Mouse (Mus musculus) adrenal gland, postnatal 25 days (tissue): ENCODE measurements at regions not wholly inside any gene's neighbourhood (a gene's known extent, or its start where the extent isn't known, plus 50 kb on each side); places are given as distances from the start of the nearest gene placed in this dataset.

Source experiments
- DNase-seq: peaks from one replicate; pipeline ENCODE4 v3.0.0; 2021; ENCODE audit warnings: mixed read lengths

DNA sequence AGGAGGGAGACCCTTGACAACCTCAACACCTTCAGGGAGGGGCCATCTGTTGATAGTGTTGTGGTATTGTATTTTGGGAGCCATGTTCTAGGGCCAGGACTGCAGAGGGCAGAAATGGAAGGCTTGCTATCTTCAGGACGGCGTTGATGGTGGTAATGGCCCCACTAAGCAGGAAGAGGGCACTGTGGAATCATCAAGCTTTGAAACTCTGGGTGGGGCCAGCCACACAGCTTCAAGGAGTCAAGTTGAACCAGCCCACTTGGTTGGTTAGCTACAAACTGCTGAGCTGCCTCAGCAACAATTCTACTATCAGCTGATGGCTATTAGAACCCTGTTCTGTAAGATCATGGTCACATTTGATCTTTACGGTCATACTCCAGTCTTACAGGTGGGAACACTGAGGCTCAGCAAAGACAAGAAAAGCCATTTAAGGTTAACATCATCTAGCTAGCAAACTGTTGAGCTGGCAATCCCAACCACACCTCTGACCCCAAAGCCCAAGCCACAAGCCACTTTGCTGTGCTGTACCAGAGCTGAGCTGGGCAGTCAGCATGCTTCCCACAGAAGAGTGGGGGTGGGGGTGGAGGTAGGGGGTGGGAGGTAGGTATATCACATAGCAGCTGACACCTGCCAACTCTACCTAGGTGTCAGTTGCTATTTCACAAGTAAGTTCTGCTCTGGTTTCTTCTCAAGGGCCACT, 203.9 kb downstream of the Uaca start:
- no peak for DNase-seq

DNA sequence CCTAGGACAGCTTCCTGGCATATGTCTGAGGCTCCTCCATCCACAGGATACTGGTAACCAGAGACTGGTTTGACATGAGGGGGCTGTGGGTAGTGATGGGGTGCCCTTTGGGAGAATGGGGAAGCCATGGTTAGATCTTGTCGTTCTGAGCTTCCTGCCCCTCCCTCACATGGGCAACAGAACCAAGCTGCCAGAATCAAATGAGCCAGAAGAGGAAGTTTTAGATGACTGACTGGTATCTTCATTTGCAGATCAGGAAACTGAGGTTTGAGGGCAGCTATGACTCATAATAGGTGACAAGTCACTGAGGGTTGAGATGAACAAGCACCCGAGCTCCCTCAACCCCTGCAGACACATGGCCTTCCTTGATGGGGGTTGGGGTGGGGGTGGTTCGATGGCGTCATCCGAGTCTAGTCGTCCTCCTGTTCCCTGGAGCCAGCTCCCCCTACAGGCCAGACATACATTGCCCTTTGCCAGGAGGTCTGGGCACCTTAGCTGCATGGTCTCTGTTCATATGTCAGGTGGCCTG, 204.7 kb downstream of the Uaca start:
- DNase-seq = no peak

DNA sequence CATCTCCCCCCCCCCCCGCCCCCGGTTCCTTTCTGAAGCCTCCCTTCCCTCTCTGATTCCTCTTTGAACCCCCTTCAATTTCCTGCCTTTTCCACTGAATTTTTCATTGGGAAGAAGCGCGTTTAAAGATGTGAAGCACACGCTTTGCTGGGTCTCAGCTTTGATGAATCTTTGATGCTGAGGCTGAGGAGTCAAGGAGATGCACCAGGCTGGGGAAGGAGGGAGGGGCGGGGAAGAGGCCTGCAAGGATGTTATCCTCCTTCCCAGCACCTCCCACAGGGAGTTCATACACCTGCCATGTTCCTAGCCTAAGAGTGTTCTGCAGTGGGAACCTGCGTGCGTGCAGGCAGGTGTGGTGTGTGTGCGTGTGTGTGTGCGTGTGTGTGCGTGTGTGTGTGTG, 205.9 kb downstream of the Uaca start:
- no peak for DNase-seq

DNA sequence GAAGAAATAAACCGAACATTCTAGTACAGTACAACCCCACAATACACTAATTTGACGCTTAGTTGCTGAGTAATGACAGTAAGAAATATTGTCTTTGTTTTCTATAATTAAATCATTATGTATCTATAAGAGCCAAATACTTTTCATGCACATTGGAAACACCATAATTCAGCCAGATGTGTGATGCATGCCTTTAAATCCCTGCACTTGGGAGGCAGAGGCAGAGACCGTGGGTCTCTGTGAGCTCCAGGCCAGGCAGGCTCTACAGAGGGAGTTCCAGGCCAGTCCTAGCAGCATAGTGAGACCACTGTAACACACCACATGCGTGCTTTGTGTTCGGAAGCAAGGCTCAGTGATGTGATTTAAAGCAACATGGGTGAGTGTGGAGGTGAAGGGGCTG, 208.2 kb downstream of the Uaca start:
- no peak for DNase-seq

DNA sequence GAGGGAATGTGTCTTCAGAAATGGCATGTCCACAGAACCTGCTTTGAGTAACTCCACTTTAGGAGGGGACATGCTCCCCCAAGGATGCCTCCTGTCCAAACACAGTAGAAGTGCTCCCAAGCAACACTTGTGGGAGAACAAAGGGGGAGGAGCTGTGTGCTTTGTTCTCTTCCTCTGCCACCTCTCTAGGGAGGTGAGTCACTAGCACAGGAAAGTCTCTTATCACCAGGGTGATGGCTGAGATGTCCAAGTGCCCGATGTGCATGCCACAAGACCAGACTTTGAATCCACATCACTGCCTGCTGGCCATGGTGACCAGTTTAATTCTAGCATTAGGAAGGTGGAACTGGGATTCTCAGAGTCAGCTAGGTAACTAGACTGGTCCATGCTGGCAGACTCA, 214.1 kb downstream of the Uaca start:
- DNase-seq = no peak

DNA sequence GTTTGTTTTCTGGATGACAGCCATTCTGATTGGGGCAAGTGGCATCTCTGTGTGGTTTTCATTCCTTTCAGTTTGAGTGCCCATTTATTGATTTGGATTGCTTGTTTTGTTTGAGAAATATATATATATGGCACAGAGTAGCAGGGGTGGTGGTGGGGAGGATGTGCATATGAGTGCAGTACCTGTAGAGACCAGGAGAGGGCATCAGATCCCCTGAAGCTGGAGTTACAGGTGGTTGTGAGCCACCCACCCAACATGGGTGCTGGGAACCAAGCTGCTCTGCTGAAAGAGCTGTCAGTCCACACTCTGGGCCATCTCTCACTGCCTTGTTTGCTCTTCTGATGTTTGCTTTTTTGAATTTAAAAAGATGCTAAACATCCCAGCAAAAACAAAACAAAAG, 216.7 kb downstream of the Uaca start:
- no peak for DNase-seq

DNA sequence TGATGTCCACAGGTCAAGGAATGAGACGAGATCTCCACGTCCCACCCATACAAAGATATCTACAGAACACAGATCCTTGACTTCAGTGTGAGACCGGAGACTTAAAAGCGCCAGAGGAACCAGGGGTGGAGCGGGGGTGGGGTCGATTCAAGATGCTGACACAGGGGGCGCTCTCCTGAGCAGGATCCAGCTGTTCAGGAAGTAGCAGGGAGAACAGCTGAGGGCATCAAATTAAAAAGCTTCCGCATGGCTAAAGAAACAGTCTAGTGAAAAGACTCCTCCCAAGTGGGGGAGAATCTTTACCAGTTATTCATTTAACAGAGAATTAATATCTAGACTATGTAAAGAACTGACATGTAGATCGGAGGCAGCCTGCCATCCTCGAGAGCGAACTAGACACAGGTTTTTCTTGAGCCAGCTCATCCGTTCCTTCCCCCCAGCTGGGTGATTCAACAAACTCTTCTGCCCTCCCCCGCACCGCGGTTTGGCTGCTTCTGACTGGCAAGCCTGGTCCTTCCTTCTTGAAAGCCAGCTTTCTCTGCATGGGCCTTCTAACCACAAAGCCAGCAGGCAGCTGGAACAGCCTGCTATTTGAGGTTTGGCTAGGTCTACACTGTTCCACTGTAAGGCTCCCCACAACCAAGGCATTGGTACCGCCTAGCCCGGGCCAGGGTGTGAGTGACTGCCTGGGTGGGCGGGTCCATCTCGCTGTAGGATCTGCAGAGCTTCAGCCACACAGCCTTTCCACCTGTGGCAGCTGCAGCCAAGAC, 218.6 kb downstream of the Uaca start:
- DNase-seq = peak; percentile 38

DNA sequence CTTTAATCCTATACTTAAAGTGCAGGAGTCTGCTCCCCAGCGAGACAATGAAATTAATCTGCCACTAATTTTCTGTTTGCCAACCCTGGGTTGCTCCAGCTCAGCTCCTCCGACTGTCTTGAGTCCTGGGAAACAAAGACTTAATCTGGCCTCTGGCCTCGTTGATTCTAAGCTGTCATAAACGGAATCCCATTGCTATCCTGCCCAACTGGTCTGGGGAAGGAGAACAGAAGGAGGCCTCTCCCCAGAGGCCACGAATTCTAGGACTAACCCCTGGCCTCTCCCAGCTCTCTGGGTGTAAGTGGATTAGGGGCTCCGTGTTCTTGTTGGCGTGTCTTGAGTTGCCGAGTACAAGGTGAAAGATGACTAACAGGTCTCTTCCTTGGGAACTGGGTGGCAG, 219.8 kb downstream of the Uaca start:
- DNase-seq = no peak

DNA sequence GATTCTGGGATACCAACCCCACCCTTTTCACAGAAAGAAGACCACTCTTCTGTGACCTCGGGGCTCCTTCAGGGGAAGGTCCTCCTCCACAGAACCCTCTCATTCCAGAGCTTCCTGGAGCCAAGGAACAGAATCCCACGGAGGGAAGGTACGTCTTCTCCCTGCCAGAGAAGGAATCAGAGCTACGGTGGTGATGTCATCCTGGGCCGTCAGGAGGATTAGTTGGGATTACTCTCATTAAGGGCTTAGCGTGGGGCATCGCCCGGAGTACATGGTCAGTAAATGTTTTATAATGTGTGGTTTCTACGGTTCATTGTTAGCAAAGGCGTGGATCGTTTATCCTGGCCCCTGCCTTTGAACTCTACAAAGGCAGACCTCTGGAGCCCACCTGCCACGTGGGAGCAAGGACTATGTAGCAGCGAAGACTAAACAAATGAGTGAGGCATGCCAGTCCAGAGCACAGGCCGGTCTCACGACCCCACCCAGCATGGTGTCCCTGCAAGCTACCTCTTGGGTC, 221.1 kb downstream of the Uaca start:
- DNase-seq = no peak

DNA sequence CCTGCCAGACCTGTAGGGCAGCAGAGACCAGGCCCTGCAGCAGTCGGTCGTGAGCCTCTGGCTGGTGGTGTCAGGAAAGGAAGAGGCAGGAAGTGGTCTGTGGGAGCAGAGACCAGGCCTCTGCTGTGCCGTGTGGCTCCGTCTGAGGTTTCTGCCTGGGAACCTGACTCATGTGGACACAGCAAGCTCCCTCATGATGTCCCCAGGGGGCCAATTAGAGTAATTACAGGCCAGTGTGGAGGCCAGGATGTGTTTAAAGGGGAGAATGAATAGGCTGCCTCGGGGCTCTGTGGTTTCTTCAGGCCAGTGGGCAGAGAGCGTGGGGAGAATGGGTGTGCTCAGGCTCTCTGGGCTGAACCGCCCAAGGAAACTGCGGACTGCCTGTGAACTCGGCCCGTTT, 222.3 kb downstream of the Uaca start:
- no peak for DNase-seq

DNA sequence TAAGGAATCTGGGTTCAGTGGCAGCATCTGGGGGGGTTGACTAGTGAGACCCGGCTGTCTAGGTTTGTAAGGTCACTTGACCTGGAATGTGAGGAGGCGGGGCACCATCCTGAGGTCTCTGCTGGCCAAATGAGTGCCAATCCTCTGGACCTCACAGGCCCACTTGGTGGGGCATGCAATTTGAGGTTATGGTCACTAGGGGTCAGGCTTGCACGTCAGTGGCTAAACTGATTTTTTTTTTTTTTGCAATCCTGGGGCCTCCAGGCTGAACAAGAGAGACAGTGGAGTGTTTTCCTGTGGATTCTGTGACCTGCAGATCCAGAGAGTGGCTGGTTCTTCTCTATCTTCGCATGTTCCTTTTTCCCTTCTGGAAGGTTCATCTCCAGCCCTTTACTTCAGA, 225.6 kb downstream of the Uaca start:
- DNase-seq = no peak

DNA sequence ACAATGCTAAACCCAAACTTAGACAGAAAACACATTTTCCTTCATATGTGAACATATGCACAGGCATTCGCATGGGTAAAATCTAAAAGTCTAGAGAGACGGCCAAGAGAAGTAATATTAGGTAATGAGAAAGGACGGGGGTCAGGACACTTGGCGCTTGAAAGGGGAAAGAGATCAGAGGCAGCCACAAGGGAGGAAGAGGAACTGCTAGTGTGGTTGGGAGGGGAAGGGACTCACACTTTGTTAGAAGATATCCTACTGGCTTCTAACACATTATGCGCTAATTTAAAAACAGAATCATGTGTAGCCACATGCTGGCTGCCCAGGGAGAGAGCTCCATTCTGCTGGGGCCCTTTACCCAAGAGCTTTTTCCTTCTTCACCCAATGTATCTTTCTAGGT, 227.5 kb downstream of the Uaca start:
- no peak for DNase-seq

DNA sequence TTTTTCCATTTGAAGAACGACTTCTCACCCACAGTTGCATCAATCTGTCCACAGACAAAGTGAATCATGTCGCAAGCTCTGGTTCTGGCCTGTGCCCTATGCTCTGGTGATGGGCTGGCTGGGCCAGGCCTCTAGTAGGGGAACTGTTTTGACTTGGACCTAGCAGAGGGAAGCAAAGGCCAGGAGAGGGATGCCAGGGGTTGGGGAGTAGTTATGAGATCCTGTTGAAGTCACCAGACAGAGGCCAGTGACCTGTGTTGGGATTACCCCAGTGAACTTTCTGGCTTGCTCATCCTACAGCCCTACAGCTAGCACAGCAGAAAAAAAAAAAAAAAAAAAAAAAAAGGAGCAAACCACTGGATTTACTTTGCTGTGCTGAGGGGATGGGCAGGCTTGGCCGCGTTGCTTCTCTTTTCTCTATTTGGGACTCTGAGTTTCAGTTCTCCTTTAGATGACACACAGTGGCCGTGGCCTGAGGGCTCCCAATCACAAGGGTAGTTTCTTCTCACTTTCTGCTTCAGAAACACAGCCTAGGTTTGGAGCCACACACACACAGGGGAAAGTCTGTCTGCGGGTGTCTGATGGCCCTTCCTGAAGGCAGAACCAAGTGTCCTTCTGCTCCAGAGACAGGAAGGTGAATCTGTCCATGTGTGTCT, 228.2 kb downstream of the Uaca start:
- no peak for DNase-seq

DNA sequence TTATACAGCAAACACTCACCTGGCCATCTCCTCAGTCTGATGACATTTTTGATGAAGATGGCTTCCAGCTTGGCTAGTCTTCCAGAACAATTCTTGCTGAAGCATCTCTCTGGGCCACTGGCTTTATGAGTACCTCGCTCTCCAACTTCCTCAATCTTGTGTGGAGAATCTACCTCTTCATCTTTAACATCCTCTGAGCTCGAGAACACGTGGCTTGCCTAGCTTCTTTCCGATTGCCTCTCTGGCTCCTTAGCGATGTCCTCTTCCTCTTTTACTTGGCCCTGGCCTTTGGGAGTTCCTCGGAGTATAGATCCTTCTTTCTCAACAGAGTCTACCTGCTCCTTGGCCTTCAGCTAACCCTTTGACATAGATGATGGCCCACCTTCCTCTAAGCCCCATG, 231.0 kb downstream of the Uaca start:
- DNase-seq = no peak

DNA sequence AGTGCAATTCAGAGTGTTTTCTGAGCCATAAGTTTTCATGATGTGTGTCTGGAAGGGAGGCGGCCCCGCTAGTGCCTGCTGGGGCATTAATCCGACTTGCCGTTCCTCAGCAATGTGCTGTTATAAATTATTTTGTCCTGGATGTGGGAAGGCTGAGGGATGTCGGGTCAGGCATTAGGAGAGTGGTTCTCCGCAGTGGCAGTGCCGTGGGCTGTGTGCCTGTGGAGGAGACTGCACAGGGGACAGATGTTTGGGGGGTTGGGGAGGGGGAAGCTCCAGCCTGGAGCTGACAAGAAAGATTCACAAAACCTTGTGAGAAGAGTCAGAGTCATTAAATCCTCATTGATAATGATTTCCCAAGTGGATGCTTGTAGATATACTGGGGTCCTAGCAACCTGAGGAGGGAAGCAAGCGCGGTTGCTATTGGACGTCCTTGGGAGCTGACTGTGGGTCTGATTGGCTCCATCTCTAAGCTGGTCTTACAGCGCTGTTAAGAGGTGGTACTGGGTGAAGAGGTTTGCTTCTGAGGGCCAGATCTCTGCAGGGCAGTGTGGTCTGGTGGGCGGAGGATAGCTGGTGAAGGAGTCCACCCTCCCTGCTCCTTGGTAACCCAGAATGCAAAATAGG, 234.5 kb downstream of the Uaca start:
- no peak for DNase-seq

DNA sequence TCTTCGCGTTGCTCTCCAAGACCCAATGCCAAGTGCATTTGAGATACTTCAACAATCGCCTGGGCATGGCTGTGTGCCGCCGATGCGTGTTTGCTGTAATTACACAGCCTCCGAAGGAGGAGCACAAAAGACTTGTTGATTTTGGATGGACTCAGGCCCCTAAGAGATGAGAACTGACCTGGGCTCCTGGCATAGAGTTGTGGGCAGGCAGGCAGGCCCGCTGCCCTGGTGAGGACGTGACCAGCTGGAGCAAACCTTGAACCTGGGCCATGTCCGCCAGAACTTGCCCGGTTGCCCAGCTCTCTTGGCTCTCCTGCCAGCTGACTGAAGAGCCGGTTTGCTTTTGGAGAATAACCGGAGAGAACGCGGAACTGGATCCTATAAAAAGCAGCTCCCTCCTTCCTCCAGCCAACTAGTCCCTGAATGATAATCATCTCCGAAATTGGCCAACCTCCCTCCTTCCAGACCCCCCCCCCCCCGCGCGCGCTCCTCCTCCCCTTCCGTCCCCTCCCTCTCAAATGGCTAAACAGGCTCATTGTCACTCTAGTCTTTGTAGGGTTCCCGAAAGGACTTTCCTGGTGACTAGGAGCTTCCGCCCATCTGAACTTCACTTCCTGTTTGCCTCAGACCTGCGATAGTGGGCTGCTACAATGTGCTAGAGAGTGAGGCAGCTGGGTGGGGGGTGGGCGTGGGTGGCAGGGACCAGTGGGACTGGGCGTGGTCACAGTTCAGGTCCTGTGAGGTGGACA, 237.5 kb downstream of the Uaca start:
- DNase-seq = peak; percentile 50

DNA sequence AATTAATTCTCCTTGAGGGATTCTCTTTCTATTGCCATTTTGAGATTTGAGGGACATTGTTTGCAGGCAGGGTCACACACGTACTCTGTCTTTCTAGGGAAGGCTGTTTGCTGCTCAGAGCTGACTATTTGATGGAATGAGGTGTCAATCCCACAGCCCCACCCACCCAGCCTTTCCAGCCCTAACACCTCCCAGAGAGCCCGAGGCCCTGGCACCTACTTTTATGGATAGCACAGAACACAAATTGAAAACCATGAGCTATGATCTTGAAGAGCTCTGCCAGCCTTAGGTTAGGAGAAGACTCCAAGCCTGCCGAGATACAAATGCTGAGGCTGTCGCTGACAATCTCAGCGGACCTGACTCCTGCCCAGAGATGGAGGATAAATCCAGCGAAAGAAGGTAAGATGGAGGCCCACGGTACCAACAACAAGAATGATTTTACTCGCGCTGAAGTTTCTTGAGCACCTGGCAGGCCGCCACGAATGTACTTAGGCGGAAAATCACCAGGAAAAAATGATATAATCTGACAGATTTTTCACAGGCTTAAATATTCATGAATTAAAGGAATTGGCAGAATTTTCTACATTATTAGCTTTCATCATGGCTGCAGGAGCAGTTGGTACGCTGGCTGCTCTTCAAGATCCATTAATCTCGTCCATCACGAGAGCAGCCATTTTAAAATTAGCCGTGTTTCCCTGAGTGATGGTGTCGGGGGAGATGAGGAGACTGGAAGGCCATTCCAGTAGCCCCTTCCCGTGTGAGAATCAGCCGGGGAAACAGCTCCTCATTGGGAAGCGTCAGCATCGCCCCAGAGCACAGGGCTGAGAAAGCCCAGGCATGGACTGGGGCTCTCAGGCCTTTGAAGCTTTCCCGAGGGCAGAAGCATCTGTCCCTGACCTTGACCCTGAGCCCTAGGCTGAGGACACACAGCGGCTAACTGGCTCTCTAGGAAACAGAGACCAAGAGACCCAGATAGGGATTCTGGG, 238.4 kb downstream of the Uaca start:
- no peak for DNase-seq

DNA sequence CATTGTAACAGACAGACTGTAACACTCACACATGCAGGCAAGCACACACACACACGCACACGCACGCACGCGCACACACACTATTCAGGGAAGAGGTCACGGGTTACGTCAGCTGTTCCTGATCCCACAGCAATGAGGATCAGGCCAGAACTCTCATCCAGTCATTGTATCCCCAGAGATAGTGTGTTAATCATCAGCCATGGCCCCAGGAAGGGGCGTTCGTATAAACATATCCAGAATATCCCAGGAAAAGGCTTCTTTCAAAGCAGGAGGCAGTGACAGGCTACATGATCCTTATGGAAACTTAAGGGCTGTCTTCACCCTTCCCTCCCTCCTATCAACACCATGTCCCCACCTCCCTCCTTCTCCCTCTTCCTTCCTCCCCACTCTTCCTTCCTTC, 239.3 kb downstream of the Uaca start:
- no peak for DNase-seq

DNA sequence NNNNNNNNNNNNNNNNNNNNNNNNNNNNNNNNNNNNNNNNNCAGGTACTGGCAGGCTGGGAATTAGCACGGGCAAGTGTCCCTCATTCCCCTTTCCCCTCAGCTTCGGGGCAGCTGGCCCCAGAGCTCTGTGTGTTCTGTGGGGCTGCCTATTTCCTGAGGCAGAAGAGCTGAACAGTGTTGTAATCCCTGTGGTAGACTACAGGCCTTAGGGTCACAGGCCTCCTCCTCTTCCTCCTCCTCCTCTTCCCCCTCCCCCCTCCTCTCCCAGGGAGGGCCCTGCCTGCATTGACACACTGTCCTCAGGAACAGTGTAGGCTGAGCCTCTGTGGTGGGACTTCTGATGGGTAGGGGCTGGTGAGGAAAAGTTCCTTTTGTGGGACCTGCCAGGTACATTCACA, 247.7 kb downstream of the Uaca start:
- DNase-seq = no peak

DNA sequence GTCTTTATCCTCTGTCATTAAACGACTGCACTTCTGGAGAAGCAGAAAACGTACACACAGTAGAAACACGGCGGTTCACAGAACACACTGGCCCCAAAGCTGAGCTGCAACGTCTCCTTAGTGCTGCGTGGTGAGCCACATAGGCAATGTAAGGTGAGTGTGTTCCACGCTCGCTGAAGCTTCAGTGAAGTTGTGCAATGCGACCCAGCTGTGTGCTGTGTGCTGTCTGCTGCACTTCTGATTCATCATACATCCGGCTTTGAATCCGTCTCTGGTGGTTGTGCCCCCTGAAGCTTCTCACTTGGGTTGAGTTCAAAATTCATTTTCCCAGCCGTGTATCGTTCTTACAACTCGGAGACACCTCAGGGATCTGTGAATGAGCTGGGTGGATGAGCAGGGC, 250.6 kb downstream of the Uaca start:
- DNase-seq = no peak

DNA sequence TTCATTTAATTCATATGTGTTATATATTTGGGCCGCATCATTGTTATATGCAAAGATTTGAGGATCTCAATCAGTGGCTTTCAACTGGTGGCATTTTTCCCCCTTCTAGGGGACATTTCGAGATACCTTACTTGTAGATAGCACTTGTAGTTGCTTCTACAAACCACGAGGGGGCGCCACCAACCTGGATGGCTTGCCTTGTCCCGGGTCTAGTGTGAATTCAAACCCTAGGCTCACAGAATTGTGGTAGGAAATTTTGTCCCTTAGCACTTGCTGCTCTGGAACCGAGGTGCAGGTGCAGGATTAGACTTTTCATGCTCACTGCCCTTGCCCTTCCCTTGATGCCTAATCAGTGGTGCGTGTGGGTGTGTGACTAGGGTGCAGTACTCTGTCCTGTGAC, 252.2 kb downstream of the Uaca start:
- DNase-seq = peak; percentile 86
